Mouse (Mus musculus) E14TG2a.4 (cell line): ENCODE results near the gene Susd5.
"Not testable (repeated sequence)": the region's sequence is repeated elsewhere in the genome, so short reads cannot be mapped to it uniquely, and the experiment has no call there.

Experiments
- CTCF ChIP-seq: conservative IDR thresholded peaks from 2 replicates; pipeline ENCODE4 v1.5.1; 2014; ENCODE audit warnings: low read length
- POU5F1 ChIP-seq: IDR thresholded peaks from 2 replicates; pipeline ENCODE4 v1.6.1; 2014; ENCODE audit warnings: low read length, borderline replicate concordance

- TF ChIP-seq CTCF = peak; percentile 53
- TF ChIP-seq POU5F1 = not testable (repeated sequence)
These were observed 59.7 kb downstream of the Susd5 start for GRCm38 (mm10) chr9:114116672-114117071.
